ENCODE assay signal across 9 mouse cellular contexts in the genomic region with DNA sequence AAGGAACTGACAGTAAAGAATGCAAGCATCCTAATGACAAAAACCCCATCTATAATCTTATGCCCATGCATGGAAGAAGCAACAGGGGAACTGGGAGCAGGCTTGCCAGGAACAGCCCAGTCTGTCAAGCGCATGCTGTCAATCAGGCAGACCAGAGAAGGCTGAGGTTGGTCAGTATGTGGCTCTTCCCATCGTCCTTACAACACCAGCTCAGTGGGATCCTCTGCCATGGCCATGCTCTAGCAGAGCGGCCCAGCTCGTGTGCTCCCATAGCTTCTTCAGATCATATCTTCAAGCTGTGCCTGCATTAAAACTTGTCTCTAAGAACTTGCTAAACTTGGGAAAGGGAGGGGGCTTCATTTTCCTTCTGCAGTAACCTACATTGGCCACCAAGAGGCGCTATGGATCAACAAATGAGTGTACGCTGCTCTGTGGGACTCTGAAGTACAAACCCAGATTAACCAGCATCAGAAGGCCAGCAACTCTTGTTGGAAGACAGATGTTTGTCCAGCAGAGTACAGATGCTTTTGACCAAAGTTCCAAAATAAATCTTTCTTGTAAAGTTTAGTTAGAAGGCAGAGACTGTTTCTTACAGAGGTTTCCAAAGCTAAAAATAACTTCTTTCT.
A peak's percentile ranks its signal among the peaks of the same experiment; 100 is the strongest.
DNase-seq lines count a peak whose midpoint lies in the region; ATAC-seq and TF ChIP-seq lines count a peak whose summit lies in the region.
"Had no signal": no experiment of that assay in that cellular context is flagged by ENCODE, and none has a peak within 500 bp of the region (broad histone marks: within the 10 kb centered on the region; RNA-seq: fewer than 3 reads in every experiment).

No protein-coding gene starts in this region.

- peak; percentile 36 for TF ChIP-seq CTCF in ES-Bruce4 (IDR thresholded peaks at IDR 0.05; ENCODE audit: low read depth, low read length)

- intact Hi-C loops in heart, postnatal 14 days (cut with DNase I), result loop anchor here (1.0 to 10.0 kb wide), 7 partner anchors 121 to 845 kb away; partner anchors contain the start of gene Scfd2
- intact Hi-C loops in left cerebral cortex, postnatal 25 days (cut with DNase I), result loop anchor here (2.0 to 5.0 kb wide), 3 partner anchors 121 to 845 kb away; partner anchors contain the start of gene Fip1l1

- peak; percentile 72 to 77 for DNase-seq in heart, adult 18-20 months
- no peak for DNase-seq in heart, embryonic 10.5 days (ENCODE audit: low spot score)
- DNase-seq in embryo, embryonic 11 days, result peak; percentile 85
- peak; percentile 67 to 74 for DNase-seq in heart, postnatal 14 days
- peak; percentile 45 to 58 for DNase-seq in left cerebral cortex, postnatal 25 days (ENCODE audit: low spot score in 2 of 2)
- DNase-seq in yolk sac, embryonic 10.5 days (ENCODE audit: low spot score), result peak; percentile 46

- no peak for TF ChIP-seq POLR2A in ES-Bruce4 (IDR thresholded peaks at IDR 0.05; ENCODE audit: insufficient read depth, low read length)

- no peak overlapping the region for H3K4me2 ChIP-seq in midbrain, embryonic 16.5 days (ENCODE audit: low read length)

- H3K9me3 ChIP-seq in heart, embryonic 10.5 days, result no peaks in the 10 kb centered on the region
- no peaks in the 10 kb centered on the region for H3K9me3 ChIP-seq in ES-Bruce4 (replicated peaks; ENCODE audit: control insufficient read depth, insufficient read depth, low read length, poor library complexity, severe bottlenecking)
- H3K9me3 ChIP-seq in midbrain, embryonic 16.5 days (replicated peaks; ENCODE audit: control insufficient read depth, low read length, poor library complexity, severe bottlenecking), result no peaks in the 10 kb centered on the region
- H3K9me3 ChIP-seq: megakaryocyte, embryonic 14.5 days had no signal

- TF ChIP-seq EP300 in ES-Bruce4 (IDR thresholded peaks at IDR 0.05; ENCODE audit: insufficient read depth, low read depth, low read length), result no peak

- H3K9ac ChIP-seq in ES-Bruce4 (ENCODE audit: low read depth, poor library complexity, severe bottlenecking), result no peak overlapping the region
- H3K9ac ChIP-seq in midbrain, embryonic 16.5 days (ENCODE audit: low read depth, low read length), result no peak overlapping the region

- H3K27ac ChIP-seq in heart, embryonic 10.5 days, result no peak overlapping the region
- H3K27ac ChIP-seq in ES-Bruce4 (ENCODE audit: insufficient read depth, low read length), result no peak overlapping the region
- H3K27ac ChIP-seq in midbrain, embryonic 16.5 days (ENCODE audit: low read length), result no peak overlapping the region

- no peak overlapping the region for H3K4me3 ChIP-seq in heart, embryonic 10.5 days
- no peak overlapping the region for H3K4me3 ChIP-seq in ES-Bruce4 (ENCODE audit: low read depth, low read length)
- H3K4me3 ChIP-seq in midbrain, embryonic 16.5 days (ENCODE audit: low read depth, low read length), result no peak overlapping the region
- H3K4me3 ChIP-seq: megakaryocyte, embryonic 14.5 days had no signal

- H3K27me3 ChIP-seq in heart, embryonic 10.5 days (ENCODE audit: insufficient read depth, poor library complexity, severe bottlenecking), result 0 out of 2 replicates have a peak, but pooled peaks cover 8% of the 10 kb centered on the region
- no peaks in the 10 kb centered on the region for H3K27me3 ChIP-seq in ES-Bruce4 (ENCODE audit: control insufficient read depth, insufficient read depth, low read length, poor library complexity, severe bottlenecking)
- 0 out of 2 replicates have a peak, but pooled peaks cover 2% of the 10 kb centered on the region for H3K27me3 ChIP-seq in midbrain, embryonic 16.5 days (ENCODE audit: control insufficient read depth, insufficient read depth, low read depth, low read length)

- no peaks in the 10 kb centered on the region for H3K36me3 ChIP-seq in heart, embryonic 10.5 days
- H3K36me3 ChIP-seq in ES-Bruce4 (ENCODE audit: control insufficient read depth, insufficient read depth, low read length, poor library complexity, severe bottlenecking), result no peaks in the 10 kb centered on the region
- no peaks in the 10 kb centered on the region for H3K36me3 ChIP-seq in midbrain, embryonic 16.5 days (ENCODE audit: control insufficient read depth, insufficient read depth, low read length)

- peaks cover 18% of the 10 kb centered on the region for H3K4me1 ChIP-seq in heart, embryonic 10.5 days
- H3K4me1 ChIP-seq in ES-Bruce4 (ENCODE audit: control insufficient read depth, insufficient read depth, low read length), result no peaks in the 10 kb centered on the region
- peaks cover 5% of the 10 kb centered on the region; the same call in 1 of the 2 replicates for H3K4me1 ChIP-seq in midbrain, embryonic 16.5 days (ENCODE audit: control insufficient read depth, insufficient read depth, low read length)

- ATAC-seq in midbrain, embryonic 16.5 days, result peak; percentile 66; the same call in 1 of the 2 replicates

- WGBS in heart, embryonic 10.5 days, result 26% methylated on average over 6 of the region's 6 CpGs
- 29% methylated on average over 6 of the region's 6 CpGs for WGBS in midbrain, embryonic 16.5 days
